Mouse (Mus musculus) MEL (cell line): ENCODE measurements around the gene Mob3b.

ENCODE experiments used
- CTCF ChIP-seq, 3 experiments: IDR thresholded peaks in 2 of 3; conservative IDR thresholded peaks in 1 of 3; 2 replicates each; pipeline ENCODE4 v1.5.1; 2011 to 2012; ENCODE audit warnings: low read length in 3 of 3, low read depth in 2 of 3, mild to moderate bottlenecking in 2 of 3, improper control_type of control experiment in 1 of 3, inconsistent platforms in 1 of 3, mixed read lengths in 1 of 3, moderate library complexity in 1 of 3; ENCODE audit not compliant: control insufficient read depth in 1 of 3, insufficient read depth in 1 of 3, poor library complexity in 1 of 3, severe bottlenecking in 1 of 3
- MAZ ChIP-seq: IDR thresholded peaks from 2 replicates; pipeline ENCODE4 v1.6.1; 2012; ENCODE audit warnings: low read depth, mild to moderate bottlenecking, inconsistent platforms, low read length, improper control_type of control experiment
- MYB ChIP-seq: IDR thresholded peaks from 2 replicates; pipeline ENCODE4 v1.6.1; 2011; ENCODE audit warnings: mild to moderate bottlenecking, low read depth, low read length, improper control_type of control experiment
- ZMIZ1 ChIP-seq: IDR thresholded peaks from 2 replicates; pipeline ENCODE4 v1.6.1; 2012; ENCODE audit warnings: low read depth, mild to moderate bottlenecking, inconsistent platforms, low read length, improper control_type of control experiment, moderate library complexity

GRCm38 (mm10) chr4:35101201-35101600 lies 56.1 kb downstream of the Mob3b start:
- TF ChIP-seq CTCF (IDR thresholded peaks at IDR 0.05 in 2 of 3, conservative IDR thresholded peaks at IDR 0.05 in 1 of 3; ENCODE audit: control insufficient read depth in 1 of 3, insufficient read depth in 1 of 3, low read depth in 2 of 3, low read length in 3 of 3, poor library complexity in 1 of 3, severe bottlenecking in 1 of 3) (no peak), MAZ (no peak), ZMIZ1 (no peak), MYB (no peak)
